Mouse (Mus musculus) macrophage (primary cell): ENCODE measurements around the gene Dusp21. TPM values are rescaled to one million over a fixed set of nuclear protein-coding genes. Genes with fewer than 3 reads are reported as not detected.

Experiments used
- H3K27ac ChIP-seq: fragments of 350-480 bp; formaldehyde crosslinking; 2 replicates; pipeline ENCODE4 v1.9.0; 2021
- H3K36me3 ChIP-seq: fragments of 350-480 bp; formaldehyde crosslinking; 2 replicates; pipeline ENCODE4 v1.9.0; 2021; ENCODE audit errors: inconsistent target
- H3K4me3 ChIP-seq: fragments of 350-480 bp; formaldehyde crosslinking; 2 replicates; pipeline ENCODE4 v1.9.0; 2021; ENCODE audit errors: inconsistent target
- H3K79me2 ChIP-seq: fragments of 350-480 bp; formaldehyde crosslinking; 2 replicates; pipeline ENCODE4 v1.9.0; 2021; ENCODE audit errors: inconsistent target
- WGBS: methylation state at CpG from one replicate; pipeline ENCODE4 v1.1.7; 2026; ENCODE audit warnings: inconsistent platforms; ENCODE audit not compliant: missing documents; 5-methylcytosine and 5-hydroxymethylcytosine counted together
- polyA plus RNA-seq: library from polyadenylated mRNA; stranded (reverse); fragments of 250-400 nt; gene quantifications from 3 replicates; pipeline ENCODE4 v1.2.4, GENCODE M21; 2018; ENCODE audit warnings: inconsistent platforms
- total RNA-seq, 78 experiments: library from RNA; depleted of rRNA; stranded (reverse); fragments of 250-400 nt; gene quantifications; 1 replicate in 9 of 78; 2 replicates in 24 of 78; 3 replicates in 43 of 78; 4 replicates in 2 of 78; pipeline ENCODE4 v1.2.4; 2018; ENCODE audit warnings: inconsistent platforms in 56 of 78

Dusp21 gene
- total RNA-seq (2018; cell fraction: chromatin; rRNA removed) = not detected
- not detected for total RNA-seq (2018; cell fraction: cytosol; rRNA removed)
- total RNA-seq (2018; cell fraction: nucleus; rRNA removed) = not detected
- polyA plus RNA-seq = not detected in 3 replicates

- H3K4me3 ChIP-seq = no peak within 1 kb of the TSS
- no peaks in the 10 kb centered on the region for H3K79me2 ChIP-seq
- no peaks in the 10 kb centered on the region for H3K36me3 ChIP-seq
- 100% methylated on average over 1 of the region's 1 CpGs for WGBS
- H3K27ac ChIP-seq = no peak within 1 kb of the TSS
These were observed at the start of gene Dusp21 for GRCm38 (mm10) chrX:18145557-18145956. Dusp21 (plus strand) TSS chrX:18145857.

- H3K36me3 ChIP-seq = no peaks in the 10 kb centered on the region
- peaks cover 27% of the 10 kb centered on the region for H3K79me2 ChIP-seq
- H3K4me3 ChIP-seq = no peak overlapping the region
- WGBS = 82% methylated on average over 3 of the region's 4 CpGs
- H3K27ac ChIP-seq = no peak overlapping the region
These were observed 15.2 kb downstream of the Dusp21 start for GRCm38 (mm10) chrX:18160734-18161442.

- Histone ChIP-seq H3K4me3 (peak overlapping the region; percentile 87), H3K27ac (peak overlapping the region; percentile 71), H3K79me2 (peaks cover 36% of the 10 kb centered on the region), H3K36me3 (no peaks in the 10 kb centered on the region)
- WGBS = 0% methylated on average over 28 of the region's 28 CpGs
These were observed 16.1 kb downstream of the Dusp21 start for GRCm38 (mm10) chrX:18161796-18162191.

GRCm38 (mm10) chrX:18162192-18162857 lies 16.7 kb downstream of the Dusp21 start, which contains the start of gene Kdm6a:
Kdm6a (plus strand) TSS chrX:18162575.
- Histone ChIP-seq H3K27ac (peak within 1 kb of the TSS; percentile 78), H3K79me2 (peaks cover 41% of the 10 kb centered on the region), H3K4me3 (peak within 1 kb of the TSS; percentile 87), H3K36me3 (no peaks in the 10 kb centered on the region)
- WGBS = under 1% methylated on average over 37 of the region's 50 CpGs

GRCm38 (mm10) chrX:18162861-18163731 lies 17.4 kb downstream of the Dusp21 start:
- H3K79me2 ChIP-seq = peaks cover 49% of the 10 kb centered on the region
- no peaks in the 10 kb centered on the region for H3K36me3 ChIP-seq
- peak overlapping the region; percentile 87 for H3K4me3 ChIP-seq
- under 1% methylated on average over 64 of the region's 95 CpGs for WGBS
- H3K27ac ChIP-seq = peak overlapping the region; percentile 78

GRCm38 (mm10) chrX:18163917-18164624 lies 18.4 kb downstream of the Dusp21 start:
- H3K27ac ChIP-seq = peak overlapping the region; percentile 78
- H3K79me2 ChIP-seq = peaks cover 58% of the 10 kb centered on the region
- no peaks in the 10 kb centered on the region for H3K36me3 ChIP-seq
- H3K4me3 ChIP-seq = peak overlapping the region; percentile 87
- 1% methylated on average over 10 of the region's 10 CpGs for whole genome bisulfite sequencing

- Histone ChIP-seq H3K4me3 (peak overlapping the region; percentile 87; the same call in 1 of the 2 replicates), H3K27ac (no peak overlapping the region), H3K79me2 (peaks cover 69% of the 10 kb centered on the region), H3K36me3 (no peaks in the 10 kb centered on the region)
- 38% methylated on average over 2 of the region's 2 CpGs for WGBS
These were observed 19.5 kb downstream of the Dusp21 start for GRCm38 (mm10) chrX:18165121-18165520.

GRCm38 (mm10) chrX:18166961-18167360 lies 21.3 kb downstream of the Dusp21 start:
- WGBS = 48% methylated on average over 3 of the region's 3 CpGs
- Histone ChIP-seq H3K4me3 (no peak overlapping the region), H3K79me2 (peaks cover 87% of the 10 kb centered on the region), H3K27ac (no peak overlapping the region), H3K36me3 (no peaks in the 10 kb centered on the region)

- WGBS = 100% methylated on average over 1 of the region's 1 CpGs
- no peak overlapping the region for H3K27ac ChIP-seq
- no peaks in the 10 kb centered on the region for H3K36me3 ChIP-seq
- H3K79me2 ChIP-seq = peaks cover 100% of the 10 kb centered on the region
- no peak overlapping the region for H3K4me3 ChIP-seq
These were observed 23.3 kb downstream of the Dusp21 start for GRCm38 (mm10) chrX:18168940-18169339.

- Histone ChIP-seq H3K4me3 (no peak overlapping the region), H3K36me3 (no peaks in the 10 kb centered on the region), H3K27ac (no peak overlapping the region), H3K79me2 (peaks cover 100% of the 10 kb centered on the region)
- 100% methylated on average over 2 of the region's 4 CpGs for WGBS
These were observed 29.2 kb downstream of the Dusp21 start for GRCm38 (mm10) chrX:18174831-18175230.

GRCm38 (mm10) chrX:18177803-18178202 lies 32.1 kb downstream of the Dusp21 start:
- H3K4me3 ChIP-seq = no peak overlapping the region
- no peaks in the 10 kb centered on the region for H3K36me3 ChIP-seq
- no peak overlapping the region for H3K27ac ChIP-seq
- WGBS = 80% methylated on average over 4 of the region's 4 CpGs
- peaks cover 100% of the 10 kb centered on the region for H3K79me2 ChIP-seq

GRCm38 (mm10) chrX:18179492-18179891 lies 33.8 kb downstream of the Dusp21 start:
- WGBS = 10% methylated on average over 1 of the region's 1 CpGs
- no peak overlapping the region for H3K27ac ChIP-seq

GRCm38 (mm10) chrX:18187203-18187602 lies 41.5 kb downstream of the Dusp21 start:
- H3K4me3 ChIP-seq = no peak overlapping the region
- H3K27ac ChIP-seq = peak overlapping the region; percentile 59
- peaks cover 93% of the 10 kb centered on the region for H3K79me2 ChIP-seq

More at GRCm38 (mm10) chrX:18179492-18179891, 33.8 kb downstream of the Dusp21 start:
- Histone ChIP-seq H3K36me3 (no peaks in the 10 kb centered on the region), H3K4me3 (no peak overlapping the region), H3K79me2 (peaks cover 100% of the 10 kb centered on the region)

GRCm38 (mm10) chrX:18188293-18188692 lies 42.6 kb downstream of the Dusp21 start:
- Histone ChIP-seq H3K27ac (peak overlapping the region; percentile 59; the same call in 1 of the 2 replicates), H3K79me2 (peaks cover 93% of the 10 kb centered on the region), H3K4me3 (no peak overlapping the region), H3K36me3 (no peaks in the 10 kb centered on the region)
- 100% methylated on average over 2 of the region's 2 CpGs for WGBS

More at GRCm38 (mm10) chrX:18187203-18187602, 41.5 kb downstream of the Dusp21 start:
- no peaks in the 10 kb centered on the region for H3K36me3 ChIP-seq
